Mouse (Mus musculus) MEL (cell line): ENCODE data around the gene Dnajc4. TPM values are rescaled to one million over a fixed set of nuclear protein-coding genes. Genes with fewer than 3 reads are reported as not detected.

Experiments
- DNase-seq: peaks from one replicate; pipeline ENCODE4 v3.0.0; 2011; ENCODE audit warnings: low read depth, low spot score
- H3K27ac ChIP-seq: 2 replicates; pipeline ENCODE4 v1.5.1; 2012; ENCODE audit warnings: low read depth, mild to moderate bottlenecking, control low read depth, low read length, moderate library complexity; ENCODE audit not compliant: control insufficient read depth
- H3K27me3 ChIP-seq, 2 experiments: fragments of 150-350 bp in 1 of 2; sonication (generic) in 1 of 2; 2 replicates each; pipeline ENCODE4 v1.6.1; 2012; ENCODE audit warnings: low read length in 2 of 2, mild to moderate bottlenecking in 2 of 2, improper control_type of control experiment in 1 of 2, moderate library complexity in 1 of 2; ENCODE audit not compliant: insufficient read depth in 2 of 2, control insufficient read depth in 1 of 2
- H3K36me3 ChIP-seq, 2 experiments: 2 replicates each; pipeline ENCODE4 v1.6.1; 2012 to 2014; ENCODE audit warnings: low read length in 2 of 2, improper control_type of control experiment in 1 of 2, inconsistent platforms in 1 of 2, mild to moderate bottlenecking in 1 of 2; ENCODE audit not compliant: insufficient read depth in 2 of 2, control insufficient read depth in 1 of 2
- H3K4me1 ChIP-seq, 2 experiments: fragments of 150-350 bp in 1 of 2; sonication (generic) in 1 of 2; 2 replicates each; pipeline ENCODE4 v1.6.1; 2012; ENCODE audit warnings: low read length in 2 of 2, improper control_type of control experiment in 1 of 2, mild to moderate bottlenecking in 1 of 2; ENCODE audit not compliant: insufficient read depth in 2 of 2, control insufficient read depth in 1 of 2
- H3K4me3 ChIP-seq, 2 experiments: fragments of 150-350 bp in 1 of 2; sonication (generic) in 1 of 2; 2 replicates each; pipeline ENCODE4 v1.5.1; 2012; ENCODE audit warnings: low read depth in 2 of 2, low read length in 2 of 2, mild to moderate bottlenecking in 2 of 2, moderate library complexity in 2 of 2, control low read depth in 1 of 2, improper control_type of control experiment in 1 of 2; ENCODE audit not compliant: control insufficient read depth in 1 of 2, insufficient read depth in 1 of 2
- H3K79me2 ChIP-seq: 2 replicates; pipeline ENCODE4 v1.6.1; 2012; ENCODE audit warnings: mild to moderate bottlenecking, low read length, moderate library complexity; ENCODE audit not compliant: control insufficient read depth, poor library complexity, insufficient read depth
- H3K9ac ChIP-seq: 2 replicates; pipeline ENCODE4 v1.6.1; 2012; ENCODE audit warnings: low read depth, mild to moderate bottlenecking, control low read depth, low read length, moderate library complexity; ENCODE audit not compliant: control insufficient read depth, poor library complexity, severe bottlenecking
- H3K9me3 ChIP-seq: fragments of 150-350 bp; sonication (generic); replicated peaks from 2 replicates; pipeline ENCODE4 v1.6.1; 2012; ENCODE audit warnings: mild to moderate bottlenecking, low read length, improper control_type of control experiment, moderate library complexity; ENCODE audit not compliant: insufficient read depth
- BHLHE40 ChIP-seq: IDR thresholded peaks from 2 replicates; pipeline ENCODE4 v1.6.1; 2012; ENCODE audit warnings: low read depth, mild to moderate bottlenecking, inconsistent platforms, low read length, improper control_type of control experiment, borderline replicate concordance
- CHD1 ChIP-seq: IDR thresholded peaks from 2 replicates; pipeline ENCODE4 v1.6.1; 2012; ENCODE audit warnings: low read depth, mild to moderate bottlenecking, inconsistent platforms, low read length, improper control_type of control experiment
- ELF1 ChIP-seq: IDR thresholded peaks from 2 replicates; pipeline ENCODE4 v1.6.1; 2014; ENCODE audit warnings: low read depth, mild to moderate bottlenecking, inconsistent platforms, low read length, improper control_type of control experiment, moderate library complexity
- ETS1 ChIP-seq: IDR thresholded peaks from 2 replicates; pipeline ENCODE4 v1.6.1; 2012; ENCODE audit warnings: low read depth, mild to moderate bottlenecking, inconsistent platforms, low read length, improper control_type of control experiment, moderate library complexity
- GATA1 ChIP-seq: IDR thresholded peaks from 2 replicates; pipeline ENCODE4 v1.6.1; 2011; ENCODE audit warnings: low read depth, low read length, improper control_type of control experiment
- HCFC1 ChIP-seq: IDR thresholded peaks from 2 replicates; pipeline ENCODE4 v1.6.1; 2012; ENCODE audit warnings: low read depth, mild to moderate bottlenecking, inconsistent platforms, low read length, improper control_type of control experiment, moderate library complexity
- JUND ChIP-seq: IDR thresholded peaks from 2 replicates; pipeline ENCODE4 v1.6.1; 2011; ENCODE audit warnings: low read depth, mild to moderate bottlenecking, improper control_type of control experiment, low read length
- KAT2A ChIP-seq: conservative IDR thresholded peaks from 2 replicates; pipeline ENCODE4 v1.6.1; 2012; ENCODE audit warnings: low read depth, low read length, improper control_type of control experiment, inconsistent platforms
- MAX ChIP-seq: IDR thresholded peaks from 2 replicates; pipeline ENCODE4 v1.6.1; 2011; ENCODE audit warnings: low read length, improper control_type of control experiment
- MAZ ChIP-seq: IDR thresholded peaks from 2 replicates; pipeline ENCODE4 v1.6.1; 2012; ENCODE audit warnings: low read depth, mild to moderate bottlenecking, inconsistent platforms, low read length, improper control_type of control experiment
- MEF2A ChIP-seq: IDR thresholded peaks from 2 replicates; pipeline ENCODE4 v1.6.1; 2014; ENCODE audit warnings: low read depth, mild to moderate bottlenecking, inconsistent platforms, low read length, improper control_type of control experiment; ENCODE audit not compliant: poor library complexity, insufficient replicate concordance, severe bottlenecking; ENCODE audit errors: extremely low read depth
- MXI1 ChIP-seq: IDR thresholded peaks from 2 replicates; pipeline ENCODE4 v1.6.1; 2011; ENCODE audit warnings: mild to moderate bottlenecking, low read depth, low read length, improper control_type of control experiment
- MYC ChIP-seq: IDR thresholded peaks from 2 replicates; pipeline ENCODE4 v1.6.1; 2011; ENCODE audit warnings: low read depth, mild to moderate bottlenecking, low read length, improper control_type of control experiment, moderate library complexity
- NELFE ChIP-seq: IDR thresholded peaks from 2 replicates; pipeline ENCODE4 v1.6.1; 2011; ENCODE audit warnings: low read depth, low read length, improper control_type of control experiment
- NRF1 ChIP-seq: IDR thresholded peaks from 2 replicates; pipeline ENCODE4 v1.6.1; 2014; ENCODE audit warnings: low read depth, mild to moderate bottlenecking, inconsistent platforms, low read length, improper control_type of control experiment, moderate library complexity; ENCODE audit not compliant: poor library complexity, insufficient read depth, severe bottlenecking
- POLR2A ChIP-seq, 2 experiments: IDR thresholded peaks; 2 replicates each; pipeline ENCODE4 v1.6.1; 2011 to 2012; ENCODE audit warnings: low read length in 2 of 2, mild to moderate bottlenecking in 2 of 2, control low read depth in 1 of 2, improper control_type of control experiment in 1 of 2, low read depth in 1 of 2, moderate library complexity in 1 of 2; ENCODE audit not compliant: control insufficient read depth in 1 of 2, insufficient read depth in 1 of 2, poor library complexity in 1 of 2
- POLR2AphosphoS2 ChIP-seq: IDR thresholded peaks from 2 replicates; pipeline ENCODE4 v1.6.1; 2011; ENCODE audit warnings: low read length, improper control_type of control experiment
- POLR2AphosphoS5 ChIP-seq: IDR thresholded peaks from 2 replicates; pipeline ENCODE4 v1.6.1; 2012; ENCODE audit warnings: low read depth, borderline replicate concordance, mild to moderate bottlenecking, inconsistent platforms, low read length, moderate library complexity, mixed read lengths
- SIN3A ChIP-seq: IDR thresholded peaks from 2 replicates; pipeline ENCODE4 v1.6.1; 2012; ENCODE audit warnings: low read length, improper control_type of control experiment, inconsistent platforms
- TBP ChIP-seq: IDR thresholded peaks from 2 replicates; pipeline ENCODE4 v1.8.0; 2011; ENCODE audit warnings: low read depth, low read length, improper control_type of control experiment
- TCF12 ChIP-seq: IDR thresholded peaks from 2 replicates; pipeline ENCODE4 v1.6.1; 2014; ENCODE audit warnings: low read depth, mild to moderate bottlenecking, inconsistent platforms, low read length, improper control_type of control experiment, moderate library complexity
- USF1 ChIP-seq: IDR thresholded peaks from 2 replicates; pipeline ENCODE4 v1.6.1; 2014; ENCODE audit warnings: low read depth, mild to moderate bottlenecking, inconsistent platforms, low read length, improper control_type of control experiment, moderate library complexity
- USF2 ChIP-seq, 2 experiments: IDR thresholded peaks; 2 replicates each; pipeline ENCODE4 v1.6.1; 2011 to 2012; ENCODE audit warnings: improper control_type of control experiment in 2 of 2, low read length in 2 of 2, borderline replicate concordance in 1 of 2, inconsistent platforms in 1 of 2, low read depth in 1 of 2, mild to moderate bottlenecking in 1 of 2; ENCODE audit not compliant: insufficient read depth in 1 of 2
- ZKSCAN1 ChIP-seq: IDR thresholded peaks from 2 replicates; pipeline ENCODE4 v1.6.1; 2012; ENCODE audit warnings: low read depth, mild to moderate bottlenecking, inconsistent platforms, low read length, improper control_type of control experiment, moderate library complexity
- ZNF384 ChIP-seq: IDR thresholded peaks from 2 replicates; pipeline ENCODE4 v1.6.1; 2012; ENCODE audit warnings: low read depth, mild to moderate bottlenecking, inconsistent platforms, low read length, improper control_type of control experiment
- polyA plus RNA-seq, 2 experiments: library from polyadenylated mRNA; stranded (reverse) in 1 of 2; unstranded in 1 of 2; fragments of >175 nt in 1 of 2; fragments of >200 nt in 1 of 2; gene quantifications; 2 replicates each; pipeline versions ENCODE4 v1.2.1 to v1.2.4; 2012; ENCODE audit warnings: low replicate concordance in 2 of 2, low read depth in 1 of 2; ENCODE audit not compliant: insufficient read length in 2 of 2, insufficient read depth in 1 of 2, missing spikeins in 1 of 2
- total RNA-seq: library from RNA; depleted of rRNA; stranded (reverse); fragments of 300-350 nt; gene quantifications from 2 replicates; pipeline ENCODE4 v1.2.3, GENCODE M21; 2012

The Dnajc4 gene
- total and polyA plus RNA-seq, 3 experiments: 4.2 to 12.9 TPM; not detected in 1

- peak; percentile 79 for DNase-seq
- Histone ChIP-seq H3K9ac (peak overlapping the region; percentile 82), H3K36me3 (peaks cover 2 to 6% of the 10 kb centered on the region in 2 experiments; a peak in 2 of 4 replicates), H3K4me1 (0 out of 4 replicates have a peak, but pooled peaks cover 0 to 6% of the 10 kb centered on the region in 2 experiments), H3K27ac (peak overlapping the region; percentile 91), H3K79me2 (peaks cover 1% of the 10 kb centered on the region; the same call in 1 of the 2 replicates), H3K27me3 (no peaks in the 10 kb centered on the region), H3K9me3 (no peaks in the 10 kb centered on the region), H3K4me3 (peak overlapping the region; percentile 61 to 72)
- TF ChIP-seq GATA1 (0 out of 2 replicates have a peak, but pooled peaks have one; percentile 23), ZKSCAN1 (no peak), POLR2A (IDR thresholded peaks at IDR 0.05; ENCODE audit: control insufficient read depth in 1 of 2, insufficient read depth in 1 of 2, low read depth in 1 of 2, low read length in 2 of 2, poor library complexity in 1 of 2) (peak in 1 of 2 experiments; percentile 19; a peak in 1 of 4 replicates), USF1 (peak; percentile 41; the same call in 1 of the 2 replicates), CHD1 (0 out of 2 replicates have a peak, but pooled peaks have one; percentile 52)
Observed at GRCm38 (mm10) chr19:6951994-6952711, 40.2 kb downstream of the Dnajc4 start.

DNA sequence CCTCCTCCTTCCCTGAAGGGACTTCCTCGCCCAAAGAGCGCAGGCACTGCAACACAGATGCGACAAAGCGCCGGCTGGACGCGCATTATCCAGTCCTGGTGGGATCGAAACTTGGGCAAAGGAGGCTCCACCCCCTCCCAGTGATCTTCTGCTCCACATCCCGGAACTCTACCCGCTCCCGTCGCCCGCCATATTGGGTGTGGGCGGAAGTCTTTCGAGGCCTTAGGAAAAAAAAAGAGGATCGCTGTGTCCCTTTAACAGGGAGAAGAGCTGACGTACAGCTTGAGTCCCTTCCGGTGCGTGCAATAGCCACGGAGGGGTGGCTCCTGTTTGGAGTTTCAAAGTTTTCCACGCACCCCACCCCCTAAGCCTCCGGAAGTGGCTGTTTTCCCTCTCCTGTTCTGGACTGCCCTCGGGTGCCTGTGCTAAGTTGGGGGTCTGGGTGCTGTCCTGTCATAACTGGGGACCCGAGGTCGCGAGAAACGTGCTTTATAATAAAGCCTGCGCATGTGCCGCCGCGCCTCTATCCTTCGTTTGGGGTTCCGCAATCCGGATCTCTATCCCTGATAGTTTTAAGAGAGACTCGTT lies 40.9 kb downstream of the Dnajc4 start:
- Histone ChIP-seq H3K27ac (peak overlapping the region; percentile 91), H3K4me3 (peak overlapping the region; percentile 61 to 72), H3K36me3 (peaks cover 0 to 6% of the 10 kb centered on the region in 2 experiments; a peak in 1 of 4 replicates), H3K4me1 (0 out of 4 replicates have a peak, but pooled peaks cover 0 to 6% of the 10 kb centered on the region in 2 experiments), H3K27me3 (no peaks in the 10 kb centered on the region), H3K79me2 (peaks cover 1% of the 10 kb centered on the region; the same call in 1 of the 2 replicates), H3K9me3 (no peaks in the 10 kb centered on the region), H3K9ac (peak overlapping the region; percentile 82)
- TF ChIP-seq SIN3A (peak; percentile 97), MEF2A (no peak), POLR2AphosphoS2 (peak; percentile 85; the same call in 1 of the 2 replicates), MAZ (peak; percentile 72; the same call in 1 of the 2 replicates), ELF1 (peak; percentile 100), NELFE (peak; percentile 52; the same call in 1 of the 2 replicates), JUND (no peak), USF2 (IDR thresholded peaks at IDR 0.05; ENCODE audit: borderline replicate concordance in 1 of 2, insufficient read depth in 1 of 2, low read depth in 1 of 2, low read length in 2 of 2) (no peak), ZNF384 (peak; percentile 98), TBP (peak; percentile 70; the same call in 1 of the 2 replicates), TCF12 (peak; percentile 58; the same call in 1 of the 2 replicates), KAT2A (peak; percentile 69; the same call in 1 of the 2 replicates), HCFC1 (peak; percentile 95), GATA1 (0 out of 2 replicates have a peak, but pooled peaks have one; percentile 11), USF1 (no peak), NRF1 (peak; percentile 76), MXI1 (peak; percentile 85), MYC (peak; percentile 67), POLR2AphosphoS5 (no peak), POLR2A (IDR thresholded peaks at IDR 0.05; ENCODE audit: control insufficient read depth in 1 of 2, insufficient read depth in 1 of 2, low read depth in 1 of 2, low read length in 2 of 2, poor library complexity in 1 of 2) (peak; percentile 36 to 73; a peak in 2 of 4 replicates), BHLHE40 (no peak), MAX (no peak), ETS1 (peak; percentile 48; the same call in 1 of the 2 replicates)
- peak; percentile 95 for DNase-seq
